Mouse (Mus musculus) limb, embryonic 15.5 days (tissue): ENCODE data around the gene Mrps34. TPM values are rescaled to one million over a fixed set of nuclear protein-coding genes. Genes with fewer than 3 reads are reported as not detected.
A peak's percentile ranks its signal among the peaks of the same experiment; 100 is the strongest.

ENCODE experiments used
- ATAC-seq: fragments of 200-750 bp; cut with Nextera tagmentation; 2 replicates; pipeline ENCODE4 v1.8.0; 2017; ENCODE audit warnings: low read depth, moderate TSS enrichment; ENCODE audit not compliant: insufficient number of reproducible peaks, low FRiP score, low TSS enrichment
- H3K27ac ChIP-seq: fragments of 300-500 bp; sonication (generic); 2 replicates; pipeline ENCODE4 v1.5.1; 2015; ENCODE audit warnings: moderate library complexity, mild to moderate bottlenecking, inconsistent platforms
- H3K27me3 ChIP-seq: fragments of 300-500 bp; sonication (generic); 2 replicates; pipeline ENCODE4 v1.6.1; 2015; ENCODE audit warnings: inconsistent platforms
- H3K36me3 ChIP-seq: fragments of 300-500 bp; sonication (generic); 2 replicates; pipeline ENCODE4 v1.6.1; 2015; ENCODE audit warnings: inconsistent platforms
- H3K4me1 ChIP-seq: fragments of 300-500 bp; sonication (generic); 2 replicates; pipeline ENCODE4 v1.6.1; 2015; ENCODE audit warnings: inconsistent platforms
- H3K4me2 ChIP-seq: fragments of 300-500 bp; sonication (generic); 2 replicates; pipeline ENCODE4 v1.6.1; 2015; ENCODE audit warnings: mild to moderate bottlenecking, inconsistent platforms
- H3K4me3 ChIP-seq: fragments of 300-500 bp; sonication (generic); 2 replicates; pipeline ENCODE4 v1.5.1; 2015; ENCODE audit warnings: mild to moderate bottlenecking, inconsistent platforms
- H3K9ac ChIP-seq: fragments of 300-500 bp; sonication (generic); 2 replicates; pipeline ENCODE4 v1.6.1; 2015; ENCODE audit warnings: inconsistent platforms
- H3K9me3 ChIP-seq: fragments of 300-500 bp; sonication (generic); 2 replicates; pipeline ENCODE4 v1.6.1; 2016; ENCODE audit warnings: inconsistent platforms
- WGBS: fragments of 180-500 bp; shearing (Covaris S2); methylation state at CpG from one replicate; pipeline ENCODE4 v1.1.7; 2015; 5-methylcytosine and 5-hydroxymethylcytosine counted together
- polyA plus RNA-seq: library from polyadenylated mRNA; unstranded; fragments of >200 nt; fragmentation: Nextera tagmentation; extraction: Ambion mirVana; gene quantifications from 2 replicates; pipeline ENCODE4 v1.2.1, GENCODE M21; 2015

Gene Mrps34
- polyA plus RNA-seq, 1 experiment from 2014 or later = 81.9 TPM

GRCm38 (mm10) chr17:24885356-24886133 lies 9.4 kb upstream of the Mrps34 start:
- WGBS = 22% methylated on average over 22 of the region's 22 CpGs
- Histone ChIP-seq H3K4me3 (peak overlapping the region; percentile 95), H3K9ac (peak overlapping the region; percentile 61), H3K9me3 (no peaks in the 10 kb centered on the region), H3K36me3 (peaks cover 46% of the 10 kb centered on the region), H3K27ac (no peak overlapping the region), H3K4me1 (peaks cover 34% of the 10 kb centered on the region), H3K4me2 (peak overlapping the region; percentile 74), H3K27me3 (no peaks in the 10 kb centered on the region)
- no peak for ATAC-seq

GRCm38 (mm10) chr17:24886134-24886931 lies 8.6 kb upstream of the Mrps34 start, which contains the start of the genes Nubp2 and Spsb3:
Gene Nubp2 (minus strand): TSS chr17:24886349.
Gene Spsb3 (plus strand): TSS chr17:24886643.
- H3K36me3 ChIP-seq = peaks cover 54% of the 10 kb centered on the region
- peaks cover 34% of the 10 kb centered on the region for H3K4me1 ChIP-seq
- H3K27me3 ChIP-seq = no peaks in the 10 kb centered on the region
- peak within 1 kb of the TSS; percentile 57 for H3K27ac ChIP-seq
- H3K9ac ChIP-seq = peak within 1 kb of the TSS; percentile 89
- H3K4me2 ChIP-seq = peak within 1 kb of the TSS; percentile 89
- H3K9me3 ChIP-seq = no peaks in the 10 kb centered on the region
- peak; percentile 95 for ATAC-seq
- WGBS = under 1% methylated on average over 69 of the region's 69 CpGs
- peak within 1 kb of the TSS; percentile 95 for H3K4me3 ChIP-seq

- WGBS = under 1% methylated on average over 18 of the region's 18 CpGs
- peaks cover 59% of the 10 kb centered on the region for H3K36me3 ChIP-seq
Observed at GRCm38 (mm10) chr17:24886932-24887271, 8.0 kb upstream of the Mrps34 start.

GRCm38 (mm10) chr17:24887291-24888080 lies 7.4 kb upstream of the Mrps34 start:
- H3K27me3 ChIP-seq = no peaks in the 10 kb centered on the region
- no peak overlapping the region for H3K27ac ChIP-seq
- 57% methylated on average over 18 of the region's 18 CpGs for WGBS
- no peaks in the 10 kb centered on the region for H3K9me3 ChIP-seq
- H3K4me1 ChIP-seq = peaks cover 34% of the 10 kb centered on the region
- H3K9ac ChIP-seq = peak overlapping the region; percentile 89
- H3K4me3 ChIP-seq = peak overlapping the region; percentile 95
- H3K4me2 ChIP-seq = peak overlapping the region; percentile 89
- no peak for ATAC-seq
- H3K36me3 ChIP-seq = peaks cover 59% of the 10 kb centered on the region

More at GRCm38 (mm10) chr17:24886932-24887271, 8.0 kb upstream of the Mrps34 start:
- Histone ChIP-seq H3K4me1 (peaks cover 34% of the 10 kb centered on the region), H3K27ac (peak overlapping the region; percentile 57), H3K4me3 (peak overlapping the region; percentile 95), H3K27me3 (no peaks in the 10 kb centered on the region), H3K9me3 (no peaks in the 10 kb centered on the region), H3K4me2 (peak overlapping the region; percentile 89), H3K9ac (peak overlapping the region; percentile 89)
- ATAC-seq = 0 out of 2 replicates have a peak, but pooled peaks have one; percentile 1

GRCm38 (mm10) chr17:24888862-24889261 lies 6.1 kb upstream of the Mrps34 start:
- Histone ChIP-seq H3K36me3 (peaks cover 59% of the 10 kb centered on the region), H3K9ac (no peak overlapping the region), H3K27me3 (no peaks in the 10 kb centered on the region), H3K4me1 (peaks cover 39% of the 10 kb centered on the region), H3K4me2 (no peak overlapping the region), H3K27ac (no peak overlapping the region), H3K4me3 (no peak overlapping the region), H3K9me3 (no peaks in the 10 kb centered on the region)
- WGBS = 84% methylated on average over 3 of the region's 3 CpGs
- ATAC-seq = no peak

- Histone ChIP-seq H3K27me3 (no peaks in the 10 kb centered on the region), H3K4me2 (no peak overlapping the region), H3K36me3 (peaks cover 51% of the 10 kb centered on the region), H3K9ac (no peak overlapping the region), H3K9me3 (no peaks in the 10 kb centered on the region), H3K27ac (no peak overlapping the region), H3K4me3 (no peak overlapping the region), H3K4me1 (peaks cover 41% of the 10 kb centered on the region)
- ATAC-seq = no peak
- 88% methylated on average over 19 of the region's 19 CpGs for WGBS
Observed at GRCm38 (mm10) chr17:24890151-24891092, 4.5 kb upstream of the Mrps34 start.

GRCm38 (mm10) chr17:24891321-24891720 lies 3.6 kb upstream of the Mrps34 start:
- 85% methylated on average over 13 of the region's 13 CpGs for WGBS
- Histone ChIP-seq H3K4me1 (peaks cover 43% of the 10 kb centered on the region), H3K36me3 (peaks cover 51% of the 10 kb centered on the region), H3K4me2 (no peak overlapping the region), H3K27me3 (no peaks in the 10 kb centered on the region), H3K9ac (no peak overlapping the region), H3K27ac (no peak overlapping the region), H3K9me3 (no peaks in the 10 kb centered on the region), H3K4me3 (no peak overlapping the region)
- ATAC-seq = no peak

- no peak for ATAC-seq
- Histone ChIP-seq H3K9ac (no peak overlapping the region), H3K36me3 (peaks cover 59% of the 10 kb centered on the region), H3K4me3 (no peak overlapping the region), H3K27me3 (no peaks in the 10 kb centered on the region), H3K4me2 (no peak overlapping the region), H3K4me1 (peaks cover 49% of the 10 kb centered on the region), H3K9me3 (no peaks in the 10 kb centered on the region), H3K27ac (no peak overlapping the region)
- 92% methylated on average over 12 of the region's 12 CpGs for WGBS
Observed at GRCm38 (mm10) chr17:24892785-24893184, 2.1 kb upstream of the Mrps34 start.

- WGBS = 83% methylated on average over 2 of the region's 2 CpGs
- Histone ChIP-seq H3K27ac (no peak overlapping the region), H3K36me3 (peaks cover 63% of the 10 kb centered on the region)
Observed at GRCm38 (mm10) chr17:24893276-24893675, 1.6 kb upstream of the Mrps34 start.

GRCm38 (mm10) chr17:24894061-24894994 lies 588 bp upstream of the Mrps34 start:
- 10% methylated on average over 31 of the region's 31 CpGs for WGBS

More at GRCm38 (mm10) chr17:24893276-24893675, 1.6 kb upstream of the Mrps34 start:
- Histone ChIP-seq H3K9ac (0 out of 2 replicates have a peak overlapping the region, but pooled peaks have one; percentile 92), H3K4me2 (peak overlapping the region; percentile 95; the same call in 1 of the 2 replicates), H3K9me3 (no peaks in the 10 kb centered on the region), H3K4me3 (0 out of 2 replicates have a peak overlapping the region, but pooled peaks have one; percentile 90), H3K27me3 (no peaks in the 10 kb centered on the region), H3K4me1 (peaks cover 46% of the 10 kb centered on the region)
- ATAC-seq = no peak

More at GRCm38 (mm10) chr17:24894061-24894994, 588 bp upstream of the Mrps34 start:
- Histone ChIP-seq H3K27me3 (no peaks in the 10 kb centered on the region), H3K9me3 (no peaks in the 10 kb centered on the region), H3K9ac (peak overlapping the region; percentile 92), H3K36me3 (peaks cover 67% of the 10 kb centered on the region), H3K4me2 (peak overlapping the region; percentile 95), H3K4me3 (peak overlapping the region; percentile 90), H3K27ac (peak overlapping the region; percentile 89), H3K4me1 (peaks cover 40% of the 10 kb centered on the region)
- ATAC-seq = no peak
